Mouse (Mus musculus) c-Kit-positive CD71-positive TER-119-positive erythroid progenitor cells, embryonic 14.5 days (primary cell): ENCODE measurements at regions not wholly inside any gene's neighbourhood (a gene's known extent, or its start where the extent isn't known, plus 50 kb on each side); places are given as distances from the start of the nearest gene placed in this dataset.

Experiments
- DNase-seq: peaks from one replicate; pipeline ENCODE4 v3.0.0-alpha.2; 2013; ENCODE audit warnings: low spot score

GRCm38 (mm10) chr9:69662394-69662793 lies 98.3 kb downstream of the Foxb1 start:
- DNase-seq = no peak

DNA sequence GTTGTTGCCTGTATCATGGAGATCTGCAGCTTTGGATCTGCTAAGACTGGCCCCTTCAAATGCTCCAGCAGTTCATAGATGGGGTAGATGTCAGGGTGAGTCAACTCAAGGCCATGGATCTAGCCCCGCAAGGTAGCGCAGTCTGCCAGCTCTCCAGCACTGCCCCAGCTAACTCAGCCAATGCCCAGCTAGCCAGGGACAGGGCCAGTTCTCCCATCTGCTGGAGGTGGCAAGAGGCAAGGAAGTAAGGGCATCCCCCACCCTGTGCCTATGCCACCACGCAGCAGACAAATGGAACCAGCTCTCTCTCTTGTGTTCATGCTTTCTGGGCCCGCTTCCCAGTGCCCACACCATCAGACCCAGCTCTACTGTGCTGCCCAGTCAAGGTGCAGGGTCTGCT lies 102.5 kb downstream of the Foxb1 start:
- DNase-seq = no peak

GRCm38 (mm10) chr9:69656053-69656452 lies 104.7 kb downstream of the Foxb1 start:
- no peak for DNase-seq

DNA sequence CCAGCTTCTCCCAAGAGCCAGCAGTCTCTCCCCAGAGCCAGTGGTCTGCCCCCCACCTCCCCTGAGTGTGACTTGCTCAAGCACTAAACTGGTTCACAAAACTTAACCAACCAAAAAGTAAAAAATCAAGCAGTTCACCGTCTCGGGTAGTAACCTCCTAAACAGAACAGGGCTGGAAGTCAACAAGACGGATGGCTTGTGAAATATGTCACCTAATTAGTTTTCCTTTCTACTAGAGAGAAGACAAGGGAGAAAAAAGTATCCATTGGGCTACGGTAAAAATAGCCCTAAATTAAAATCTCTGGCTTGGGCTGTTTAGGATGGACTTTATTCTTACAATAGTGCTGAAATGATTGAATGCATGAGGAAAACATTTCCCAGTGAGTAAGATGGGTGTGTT lies 108.6 kb downstream of the Foxb1 start:
- DNase-seq = no peak

DNA sequence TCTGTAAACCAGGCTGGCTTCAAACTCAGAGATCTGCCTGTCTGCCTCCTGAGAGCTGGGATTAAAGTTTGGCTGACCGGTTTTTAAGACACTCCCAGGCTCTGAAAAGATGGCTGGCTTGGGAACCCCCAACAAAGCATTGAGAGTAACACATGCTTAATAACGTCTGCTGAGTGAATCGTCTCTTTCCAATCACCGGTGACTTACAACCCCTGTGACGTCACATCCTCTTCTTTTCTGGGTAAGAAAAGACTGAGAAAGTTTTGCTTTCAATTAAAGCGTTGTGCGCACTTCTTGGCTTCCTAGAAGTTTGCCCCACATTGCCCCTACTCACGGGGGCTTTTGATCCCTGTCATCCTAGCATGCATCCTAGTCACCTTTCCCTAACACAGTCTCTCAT lies 109.1 kb downstream of the Foxb1 start:
- no peak for DNase-seq

DNA sequence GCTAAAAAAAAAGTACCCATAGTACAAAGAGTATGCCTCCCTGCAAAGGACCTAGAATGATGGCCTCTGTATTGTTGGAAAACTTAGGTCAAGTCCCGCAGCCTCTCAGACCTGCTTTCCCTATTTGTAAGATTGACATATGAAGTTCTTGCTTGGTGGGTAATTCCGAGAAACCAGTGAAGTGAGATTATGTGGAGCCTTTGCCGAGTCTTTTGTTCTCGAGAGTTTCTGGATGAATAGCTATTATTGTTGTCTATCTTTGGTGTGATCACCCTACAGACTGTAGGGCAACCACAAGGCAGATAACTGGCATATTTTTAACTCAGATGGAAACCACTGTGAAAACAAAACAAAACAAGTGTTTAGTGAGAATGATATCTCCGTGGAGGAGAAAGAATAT lies 118.1 kb downstream of the Foxb1 start:
- no peak for DNase-seq

DNA sequence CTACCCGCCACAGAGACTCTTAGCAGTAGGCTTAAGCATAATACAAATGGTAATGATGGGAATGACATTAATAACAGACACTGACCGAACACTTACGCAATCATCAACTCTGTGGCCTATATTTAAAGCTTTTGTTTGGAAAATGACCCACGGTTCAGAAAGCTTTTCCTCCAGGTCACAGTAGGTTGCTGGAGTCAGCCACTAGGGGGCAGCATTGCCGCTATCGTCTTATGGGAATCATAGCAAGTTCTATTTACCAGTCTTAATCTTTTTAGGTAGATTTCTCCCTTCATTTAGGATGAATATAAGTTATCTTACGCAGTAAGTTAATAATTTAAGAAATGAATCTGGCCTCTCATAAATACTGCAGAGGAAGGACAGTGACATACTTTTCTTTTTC lies 137.4 kb downstream of the Foxb1 start:
- peak; percentile 42 for DNase-seq

DNA sequence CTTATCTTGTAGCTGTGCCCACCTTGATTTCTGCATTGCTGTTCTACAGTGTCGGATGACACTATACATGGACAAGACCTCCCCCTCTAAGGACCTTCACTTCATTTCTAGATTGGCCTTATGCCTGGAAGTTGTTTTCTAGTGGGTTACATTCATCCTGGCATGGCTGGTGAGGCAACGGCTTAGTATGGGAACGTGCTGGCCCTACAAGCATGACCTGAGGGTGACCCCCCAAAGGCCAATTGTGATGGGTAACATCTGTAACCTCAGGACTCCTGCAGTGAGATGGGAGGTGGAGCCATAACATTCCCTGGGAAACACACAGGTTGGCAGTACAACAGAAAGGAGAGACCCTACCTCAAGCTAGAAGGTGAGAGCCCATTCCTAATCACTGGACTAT lies 139.7 kb downstream of the Foxb1 start:
- DNase-seq = no peak

- no peak for DNase-seq
Observed at GRCm38 (mm10) chr9:69617328-69617727, 143.4 kb downstream of the Foxb1 start.

- no peak for DNase-seq
Observed at GRCm38 (mm10) chr9:69597472-69597871, 144.1 kb downstream of the Anxa2 start.

DNA sequence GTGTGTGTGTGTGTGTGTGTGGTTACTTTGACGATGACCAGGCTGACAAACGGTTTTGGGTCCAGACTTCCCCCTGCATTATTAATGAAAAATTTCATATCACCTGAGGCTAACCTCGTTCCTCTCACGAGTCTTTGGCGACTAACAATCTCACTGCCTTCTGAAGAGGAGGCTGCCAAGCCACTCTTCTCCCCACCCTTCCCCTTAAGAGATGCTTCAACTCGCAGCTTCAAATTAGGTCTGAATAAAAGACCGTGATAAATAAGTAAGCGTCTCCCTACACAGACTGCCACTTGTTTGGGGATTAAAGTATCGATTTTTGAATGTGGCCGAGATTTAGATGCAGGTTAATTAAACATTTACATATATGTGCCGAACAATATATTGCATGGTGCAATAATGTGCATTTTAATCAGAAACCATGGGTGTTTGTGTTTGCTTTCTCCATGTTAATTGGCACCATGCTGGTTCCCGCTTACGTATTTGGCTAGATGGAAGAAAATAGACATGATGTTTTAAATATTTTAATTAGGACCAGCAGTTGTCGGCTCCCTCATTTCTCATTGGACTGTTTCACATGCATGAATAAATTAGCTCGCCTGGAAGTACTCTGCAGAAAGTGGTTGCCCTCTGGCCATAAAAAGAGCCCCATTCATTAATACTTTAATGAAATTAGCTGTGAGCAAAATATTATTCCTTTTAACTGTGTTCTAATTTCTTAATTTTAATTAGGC lies 139.1 kb downstream of the Anxa2 start:
- DNase-seq = no peak

GRCm38 (mm10) chr9:69588846-69589245 lies 135.4 kb downstream of the Anxa2 start:
- no peak for DNase-seq

GRCm38 (mm10) chr9:69587096-69587495 lies 133.7 kb downstream of the Anxa2 start:
- DNase-seq = no peak

DNA sequence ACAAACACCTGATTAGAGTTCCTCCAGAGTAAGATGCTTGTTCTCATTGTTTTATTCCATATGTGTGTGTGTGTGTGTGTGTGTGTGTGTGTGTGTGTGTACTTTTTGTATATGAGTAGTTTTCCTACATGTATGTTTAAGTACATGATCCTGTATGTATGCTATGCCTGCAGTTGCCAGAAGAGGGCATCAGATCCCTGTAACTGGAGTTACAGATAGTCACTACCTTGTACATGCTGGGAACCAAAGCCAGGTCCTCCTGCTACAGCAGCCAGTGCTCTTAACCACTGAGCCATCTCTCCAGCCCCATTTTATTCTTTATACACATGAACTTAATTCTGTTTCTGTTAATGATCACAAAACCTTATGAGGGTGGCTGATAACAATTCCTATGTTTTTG lies 127.8 kb downstream of the Anxa2 start:
- no peak for DNase-seq

DNA sequence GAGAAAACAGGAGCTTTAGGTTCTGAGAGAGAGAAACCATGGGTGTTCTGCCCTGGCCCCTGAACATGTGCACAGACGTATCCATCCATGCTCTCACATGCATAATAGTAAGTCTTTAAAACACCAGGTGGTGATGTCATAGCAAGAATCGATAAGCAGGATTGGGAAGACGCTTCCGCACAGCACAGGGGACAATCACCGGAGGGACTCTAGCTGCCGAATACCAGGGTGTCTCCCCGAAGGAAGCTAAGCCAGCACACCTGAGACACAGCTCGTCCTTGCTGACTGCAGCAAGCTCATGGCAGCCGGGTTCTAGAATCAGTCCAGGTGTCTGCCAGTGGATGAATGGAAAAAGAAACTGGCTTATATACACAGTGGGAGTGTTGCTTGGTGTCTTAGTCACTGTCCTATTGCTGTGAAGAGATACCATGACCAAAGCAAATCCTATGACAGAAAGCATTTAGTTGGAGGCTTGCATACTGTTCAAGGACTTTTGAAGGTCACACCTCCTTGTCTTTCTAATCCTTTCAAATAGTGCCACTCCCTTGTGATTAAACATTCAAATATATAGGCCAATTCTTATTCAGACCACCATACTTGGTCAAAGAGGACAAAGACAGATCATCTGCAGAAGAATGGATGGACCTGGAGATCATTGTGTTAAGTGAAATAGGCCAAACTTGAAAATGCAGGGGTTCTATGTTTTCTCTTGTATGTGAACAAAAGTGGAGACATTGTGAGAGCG lies 124.4 kb downstream of the Anxa2 start:
- DNase-seq = no peak

- no peak for DNase-seq
Observed at GRCm38 (mm10) chr9:69575386-69575785, 122.0 kb downstream of the Anxa2 start.

DNA sequence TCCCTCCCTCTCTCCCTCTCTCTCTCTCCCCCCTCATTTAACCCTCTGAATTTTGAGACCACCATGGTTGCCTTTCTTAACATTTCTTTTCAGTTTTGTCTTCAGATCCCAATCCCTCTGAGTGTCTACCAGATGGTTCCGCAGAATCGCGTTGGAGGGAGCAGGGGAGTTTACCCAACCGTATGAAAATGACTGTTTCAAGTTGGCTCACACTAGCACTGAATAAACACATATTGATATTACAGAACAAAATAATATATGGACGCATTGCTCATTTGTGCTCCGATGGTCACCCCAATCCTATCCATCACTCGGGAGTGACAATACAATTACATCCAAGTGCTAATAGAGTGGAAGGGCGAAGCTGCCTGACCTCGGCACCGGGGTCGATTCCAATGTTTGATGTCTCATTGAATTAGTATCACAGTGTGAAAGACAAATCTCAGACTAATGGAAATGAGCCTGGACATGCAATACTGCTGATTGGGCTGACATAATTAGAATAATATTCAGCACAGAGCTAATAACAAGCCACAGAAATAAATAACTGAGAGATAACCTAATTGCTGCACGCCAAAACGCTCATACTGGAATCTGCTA lies 115.3 kb downstream of the Anxa2 start:
- DNase-seq = no peak

GRCm38 (mm10) chr9:69568222-69568621 lies 114.8 kb downstream of the Anxa2 start:
- DNase-seq = no peak

- no peak for DNase-seq
Observed at GRCm38 (mm10) chr9:69566996-69567395, 113.6 kb downstream of the Anxa2 start.

DNA sequence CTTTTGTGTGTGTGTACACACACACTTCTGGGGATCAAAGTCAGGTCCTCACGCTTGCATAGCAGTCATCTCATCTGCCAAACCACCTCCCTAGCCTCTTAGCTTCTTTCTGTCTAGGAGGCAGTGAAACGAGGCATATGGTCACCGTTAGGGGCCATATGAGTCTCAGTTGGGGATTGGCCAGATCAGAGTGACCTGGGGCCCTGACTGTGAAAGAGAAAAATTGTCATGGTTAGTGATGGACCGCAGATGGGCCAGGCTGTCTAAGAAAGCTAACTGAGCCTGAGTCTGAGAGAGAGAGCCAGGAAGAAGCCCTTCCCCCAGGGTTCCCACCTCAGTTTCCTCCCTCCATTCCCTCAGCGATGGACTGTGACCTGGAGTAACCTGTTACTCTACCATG lies 89.8 kb downstream of the Anxa2 start:
- no peak for DNase-seq
